Comparison of ENCODE assay signal across 13 mouse cellular contexts in the genomic region with DNA sequence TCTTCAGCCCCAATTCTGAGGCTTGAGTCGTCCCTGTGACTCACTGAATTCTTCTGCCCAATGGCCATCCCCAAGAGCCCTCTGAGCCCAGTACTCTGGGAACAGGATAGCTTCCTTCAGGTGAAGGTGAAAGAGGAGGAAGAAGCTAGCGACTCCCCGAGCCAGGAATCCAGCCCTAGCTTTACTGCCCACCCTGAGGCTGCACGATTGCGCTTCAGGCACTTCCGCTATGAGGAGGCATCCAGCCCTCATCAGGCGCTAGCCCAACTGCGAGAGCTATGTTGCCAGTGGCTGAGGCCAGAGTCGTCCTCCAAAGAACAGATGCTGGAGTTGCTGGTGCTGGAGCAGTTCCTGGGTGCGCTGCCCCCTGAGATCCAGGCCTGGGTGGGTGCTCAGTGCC. TPM values are rescaled to one million over a fixed set of nuclear protein-coding genes. Genes with fewer than 3 reads are reported as not detected.
DNase-seq lines count a peak whose midpoint lies in the region; ATAC-seq lines count a peak whose summit lies in the region.
"Had no signal": no experiment of that assay in that cellular context is flagged by ENCODE, and none has a peak within 500 bp of the region (broad histone marks: within the 10 kb centered on the region; RNA-seq: fewer than 3 reads in every experiment).

No protein-coding gene starts in this region.

- H3K27ac ChIP-seq in heart, embryonic 11.5 days (ENCODE audit: low read depth, low read length) = no peak overlapping the region
- no peak overlapping the region for H3K27ac ChIP-seq in embryonic facial prominence, embryonic 12.5 days
- H3K27ac ChIP-seq in liver, embryonic 16.5 days (ENCODE audit: low read length) = no peak overlapping the region
- H3K27ac ChIP-seq: neural tube, embryonic 12.5 days had no signal

- H3K27me3 ChIP-seq in heart, embryonic 11.5 days (ENCODE audit: control insufficient read depth, insufficient read depth, low read length) = no peaks in the 10 kb centered on the region
- no peaks in the 10 kb centered on the region for H3K27me3 ChIP-seq in embryonic facial prominence, embryonic 12.5 days
- H3K27me3 ChIP-seq in liver, embryonic 16.5 days (ENCODE audit: control insufficient read depth, insufficient read depth, low read depth, low read length) = no peaks in the 10 kb centered on the region
- H3K27me3 ChIP-seq: neural tube, embryonic 12.5 days had no signal

- WGBS in heart, embryonic 11.5 days (ENCODE audit: insufficient replicate concordance) = 57% methylated on average over 10 of the region's 10 CpGs
- WGBS in embryonic facial prominence, embryonic 12.5 days = 49% methylated on average over 10 of the region's 10 CpGs
- WGBS in liver, embryonic 16.5 days (ENCODE audit: insufficient replicate concordance) = 40% methylated on average over 10 of the region's 10 CpGs

- DNase-seq in heart, adult 11 months = no peak
- DNase-seq in A20 (ENCODE audit: low read depth, low spot score) = peak; percentile 78
- DNase-seq in frontal cortex, postnatal 14 days (ENCODE audit: low spot score in 2 of 2) = no peak
- no peak for DNase-seq in cerebellum, postnatal 10 days
- DNase-seq in c-Kit-positive CD71-positive TER-119-positive erythroid progenitor cells, embryonic 14.5 days (ENCODE audit: low spot score) = no peak
- DNase-seq: cerebellum, adult 11-12 months; gastrocnemius, postnatal 14 days; kidney, adult 8-10 months; lung, postnatal 4 days had no signal

- ATAC-seq in heart, embryonic 11.5 days (replicated peaks; ENCODE audit: insufficient number of reproducible peaks, low FRiP score, low TSS enrichment) = no peak
- ATAC-seq in embryonic facial prominence, embryonic 12.5 days (ENCODE audit: insufficient number of reproducible peaks, insufficient read depth, low FRiP score, low TSS enrichment) = no peak
- ATAC-seq in liver, embryonic 16.5 days (ENCODE audit: low read depth) = peak; percentile 40

- no peaks in the 10 kb centered on the region for H3K9me3 ChIP-seq in heart, embryonic 11.5 days (replicated peaks; ENCODE audit: control insufficient read depth, low read length)
- no peaks in the 10 kb centered on the region for H3K9me3 ChIP-seq in embryonic facial prominence, embryonic 12.5 days
- no peaks in the 10 kb centered on the region for H3K9me3 ChIP-seq in liver, embryonic 16.5 days (replicated peaks; ENCODE audit: control insufficient read depth, low read length)
- H3K9me3 ChIP-seq: neural tube, embryonic 12.5 days had no signal

- peaks cover 8% of the 10 kb centered on the region for H3K36me3 ChIP-seq in heart, embryonic 11.5 days (ENCODE audit: control insufficient read depth, insufficient read depth, low read length)
- H3K36me3 ChIP-seq in embryonic facial prominence, embryonic 12.5 days = peaks cover 59% of the 10 kb centered on the region
- peaks cover 7% of the 10 kb centered on the region for H3K36me3 ChIP-seq in liver, embryonic 16.5 days (ENCODE audit: control insufficient read depth, insufficient read depth)

- H3K9ac ChIP-seq in heart, embryonic 11.5 days (ENCODE audit: low read depth, low read length) = no peak overlapping the region
- no peak overlapping the region for H3K9ac ChIP-seq in embryonic facial prominence, embryonic 12.5 days
- no peak overlapping the region for H3K9ac ChIP-seq in liver, embryonic 16.5 days (ENCODE audit: low read depth, low read length)
- H3K9ac ChIP-seq: neural tube, embryonic 12.5 days had no signal

- no peak overlapping the region for H3K4me3 ChIP-seq in heart, embryonic 11.5 days (ENCODE audit: low read depth, low read length)
- peak overlapping the region; percentile 17; the same call in 1 of the 2 replicates for H3K4me3 ChIP-seq in embryonic facial prominence, embryonic 12.5 days
- peak overlapping the region; percentile 21; the same call in 1 of the 2 replicates for H3K4me3 ChIP-seq in liver, embryonic 16.5 days (ENCODE audit: low read depth, low read length)
- H3K4me3 ChIP-seq: neural tube, embryonic 12.5 days had no signal

- H3K4me2 ChIP-seq in heart, embryonic 11.5 days = peak overlapping the region; percentile 35
- no peak overlapping the region for H3K4me2 ChIP-seq in embryonic facial prominence, embryonic 12.5 days (replicated peaks)
- peak overlapping the region; percentile 30 for H3K4me2 ChIP-seq in liver, embryonic 16.5 days (ENCODE audit: low read depth, low read length)
- H3K4me2 ChIP-seq: neural tube, embryonic 12.5 days had no signal

- no peaks in the 10 kb centered on the region for H3K4me1 ChIP-seq in heart, embryonic 11.5 days (ENCODE audit: control insufficient read depth, insufficient read depth, low read length)
- 0 out of 2 replicates have a peak, but pooled peaks cover 3% of the 10 kb centered on the region for H3K4me1 ChIP-seq in embryonic facial prominence, embryonic 12.5 days
- H3K4me1 ChIP-seq in liver, embryonic 16.5 days (ENCODE audit: control insufficient read depth, low read depth, low read length) = peaks cover 3% of the 10 kb centered on the region
- H3K4me1 ChIP-seq: neural tube, embryonic 12.5 days had no signal

RNA-seq across cellular contexts. Expression of gene Zscan22, which starts 6.0 kb away (rescaled TPM):
- polyA plus RNA-seq in heart, embryonic 11.5 days (2014; fragmentation: Nextera tagmentation; extraction: Ambion mirVana) = 14.5 and 17.0 TPM in 2 replicates
- 16.8 and 18.2 TPM in 2 replicates for polyA plus RNA-seq in embryonic facial prominence, embryonic 12.5 days (2016; fragmentation: Nextera tagmentation; extraction: Ambion mirVana)
- polyA plus RNA-seq in liver, embryonic 16.5 days (2015; fragmentation: Nextera tagmentation; extraction: Ambion mirVana) = 3.3 and 3.9 TPM in 2 replicates

RNA-seq across cellular contexts. Expression of gene Rps5, which starts 18.5 kb away (rescaled TPM):
- 659 and 704 TPM in 2 replicates for polyA plus RNA-seq in heart, embryonic 11.5 days (2014; fragmentation: Nextera tagmentation; extraction: Ambion mirVana)
- 833 and 862 TPM in 2 replicates for polyA plus RNA-seq in embryonic facial prominence, embryonic 12.5 days (2016; fragmentation: Nextera tagmentation; extraction: Ambion mirVana)
- polyA plus RNA-seq in liver, embryonic 16.5 days (2015; fragmentation: Nextera tagmentation; extraction: Ambion mirVana) = 473 and 517 TPM in 2 replicates

RNA-seq across cellular contexts. Expression of gene Zfp128, which starts 22.6 kb away (rescaled TPM):
- polyA plus RNA-seq in heart, embryonic 11.5 days (2014; fragmentation: Nextera tagmentation; extraction: Ambion mirVana) = 2.8 and 3.6 TPM in 2 replicates
- 5.4 and 5.9 TPM in 2 replicates for polyA plus RNA-seq in embryonic facial prominence, embryonic 12.5 days (2016; fragmentation: Nextera tagmentation; extraction: Ambion mirVana)
- polyA plus RNA-seq in liver, embryonic 16.5 days (2015; fragmentation: Nextera tagmentation; extraction: Ambion mirVana) = 0.54 and 0.55 TPM in 2 replicates

RNA-seq across cellular contexts. Expression of gene Rnf225, which starts 23.6 kb away (rescaled TPM):
- polyA plus RNA-seq in heart, embryonic 11.5 days (2014; fragmentation: Nextera tagmentation; extraction: Ambion mirVana) = 0.53 and 0.65 TPM in 2 replicates
- polyA plus RNA-seq in embryonic facial prominence, embryonic 12.5 days (2016; fragmentation: Nextera tagmentation; extraction: Ambion mirVana) = 0.95 and 1.0 TPM in 2 replicates
- polyA plus RNA-seq in liver, embryonic 16.5 days (2015; fragmentation: Nextera tagmentation; extraction: Ambion mirVana) = 0.07 and 0.09 TPM in 2 replicates
